Mouse (Mus musculus): ENCODE measurements around the gene Pth.
A peak's percentile ranks its signal among the peaks of the same experiment; 100 is the strongest.

The Pth gene

GRCm38 (mm10) chr7:113388470-113388869, at the start of gene Pth:
Gene Pth, minus strand, starts transcription at chr7:113388570.
- no peak for DNase-seq

GRCm38 (mm10) chr7:113436312-113436711, 47.9 kb upstream of the Pth start:
- DNase-seq, result no peak

GRCm38 (mm10) chr7:113434286-113434685, 45.9 kb upstream of the Pth start:
- peak; percentile 65 for DNase-seq

GRCm38 (mm10) chr7:113433451-113433850, 45.1 kb upstream of the Pth start:
- no peak for DNase-seq

GRCm38 (mm10) chr7:113432891-113433290, 44.5 kb upstream of the Pth start:
- DNase-seq, result no peak

- DNase-seq, result no peak
These were observed 32.4 kb upstream of the Pth start for GRCm38 (mm10) chr7:113420771-113421170.

- DNase-seq, result no peak
These were observed 30.9 kb upstream of the Pth start for GRCm38 (mm10) chr7:113419070-113419782.

GRCm38 (mm10) chr7:113416536-113416935, 28.2 kb upstream of the Pth start:
- no peak for DNase-seq

- no peak for DNase-seq
These were observed 26.9 kb upstream of the Pth start for GRCm38 (mm10) chr7:113415256-113415655.

GRCm38 (mm10) chr7:113408712-113409111, 20.3 kb upstream of the Pth start:
- DNase-seq, result no peak

- DNase-seq, result no peak
These were observed 9.7 kb upstream of the Pth start for GRCm38 (mm10) chr7:113398083-113398482.

GRCm38 (mm10) chr7:113396661-113397060, 8.3 kb upstream of the Pth start:
- no peak for DNase-seq

- DNase-seq, result no peak
These were observed 3.2 kb upstream of the Pth start for GRCm38 (mm10) chr7:113391619-113392018.

GRCm38 (mm10) chr7:113377875-113378658, 10.3 kb downstream of the Pth start:
- DNase-seq, result peak; percentile 61

- no peak for DNase-seq
These were observed 15.7 kb downstream of the Pth start for GRCm38 (mm10) chr7:113372682-113373081.

GRCm38 (mm10) chr7:113369620-113370340, 18.6 kb downstream of the Pth start:
- DNase-seq, result peak; percentile 79

GRCm38 (mm10) chr7:113368746-113369619, 19.4 kb downstream of the Pth start, which contains the start of gene Btbd10:
Gene Btbd10, minus strand, starts transcription at chr7:113369392.
- DNase-seq, result peak; percentile 98

GRCm38 (mm10) chr7:113367440-113367839, 20.9 kb downstream of the Pth start:
- no peak for DNase-seq

- DNase-seq, result no peak
These were observed 39.3 kb downstream of the Pth start for GRCm38 (mm10) chr7:113349089-113349488.

GRCm38 (mm10) chr7:113347694-113348093, 40.7 kb downstream of the Pth start:
- no peak for DNase-seq

- DNase-seq, result peak; percentile 23
These were observed 41.1 kb downstream of the Pth start for GRCm38 (mm10) chr7:113347271-113347670.
